Mouse (Mus musculus): Measurements from ENCODE around the gene Spata17. TPM values are rescaled to one million over a fixed set of nuclear protein-coding genes. Genes with fewer than 3 reads are reported as not detected.

The Spata17 gene
- polyA plus RNA-seq, 2 experiments, result 0.10 to 0.12 TPM

GRCm38 (mm10) chr1:187039801-187040200, 175.5 kb downstream of the Spata17 start:
- no peak for DNase-seq (ENCODE audit: low read depth in 3 of 3, low spot score in 3 of 3)
- H3K36me3 ChIP-seq (replicated peaks; ENCODE audit: control insufficient read depth, insufficient read depth, low read depth), result no peaks in the 10 kb centered on the region
- 32% methylated on average over 4 of the region's 4 CpGs for WGBS (ENCODE audit: insufficient replicate concordance)
- no peak for ATAC-seq (ENCODE audit: insufficient read depth)
- no peaks in the 10 kb centered on the region for H3K27me3 ChIP-seq (ENCODE audit: control insufficient read depth, insufficient read depth, low read length)
- H3K9ac ChIP-seq (replicated peaks), result no peak overlapping the region
- no peaks in the 10 kb centered on the region for H3K9me3 ChIP-seq (ENCODE audit: control insufficient read depth, low read length)
- no peak overlapping the region for H3K27ac ChIP-seq
- TF ChIP-seq EP300 (IDR thresholded peaks at IDR 0.05; ENCODE audit: low read depth) (no peak), CTCF (IDR thresholded peaks at IDR 0.05; ENCODE audit: low read depth) (no peak)
- H3K4me1 ChIP-seq (replicated peaks; ENCODE audit: control insufficient read depth in 2 of 2, insufficient read depth in 2 of 2, low read length in 1 of 2), result no peaks in the 10 kb centered on the region
- no peak overlapping the region for H3K4me3 ChIP-seq (ENCODE audit: insufficient read depth in 1 of 2, low read depth in 2 of 2, low read length in 2 of 2)
- H3K4me2 ChIP-seq (ENCODE audit: low read depth), result no peak overlapping the region

DNA sequence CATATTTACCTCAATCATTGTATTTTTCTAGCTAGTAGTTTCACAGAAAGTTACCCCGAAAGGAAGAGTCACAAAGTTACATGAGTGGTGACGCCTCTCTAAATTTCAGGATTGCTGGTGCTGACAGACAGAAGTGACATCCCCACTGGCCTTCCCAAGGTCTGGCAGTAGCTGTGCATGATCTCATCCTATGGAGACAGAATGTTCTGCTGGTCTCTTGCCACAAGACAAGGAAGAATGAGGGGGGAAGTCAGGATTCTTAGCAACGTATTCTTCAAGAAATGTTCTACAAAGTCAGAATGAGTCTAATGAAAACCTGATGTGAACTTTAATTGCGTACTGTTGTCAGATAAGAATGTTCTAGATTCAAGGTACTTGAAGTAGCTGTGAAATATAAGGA, 179.5 kb downstream of the Spata17 start:
- H3K4me3 ChIP-seq (ENCODE audit: insufficient read depth in 1 of 2, low read depth in 2 of 2, low read length in 2 of 2), result no peak overlapping the region
- TF ChIP-seq EP300 (IDR thresholded peaks at IDR 0.05; ENCODE audit: low read depth) (no peak), CTCF (IDR thresholded peaks at IDR 0.05; ENCODE audit: low read depth) (no peak)
- no peak overlapping the region for H3K4me2 ChIP-seq (ENCODE audit: low read depth)
- WGBS (ENCODE audit: insufficient replicate concordance), result 78% methylated on average over 4 of the region's 4 CpGs
- H3K4me1 ChIP-seq (replicated peaks; ENCODE audit: control insufficient read depth in 2 of 2, insufficient read depth in 2 of 2, low read length in 1 of 2), result no peaks in the 10 kb centered on the region
- no peaks in the 10 kb centered on the region for H3K9me3 ChIP-seq (ENCODE audit: control insufficient read depth, low read length)
- no peak overlapping the region for H3K27ac ChIP-seq
- no peak for DNase-seq (ENCODE audit: low read depth in 3 of 3, low spot score in 3 of 3)
- no peaks in the 10 kb centered on the region for H3K36me3 ChIP-seq (replicated peaks; ENCODE audit: control insufficient read depth, insufficient read depth, low read depth)
- no peak for ATAC-seq (ENCODE audit: insufficient read depth)
- no peaks in the 10 kb centered on the region for H3K27me3 ChIP-seq (ENCODE audit: control insufficient read depth, insufficient read depth, low read length)
- no peak overlapping the region for H3K9ac ChIP-seq (replicated peaks)

DNA sequence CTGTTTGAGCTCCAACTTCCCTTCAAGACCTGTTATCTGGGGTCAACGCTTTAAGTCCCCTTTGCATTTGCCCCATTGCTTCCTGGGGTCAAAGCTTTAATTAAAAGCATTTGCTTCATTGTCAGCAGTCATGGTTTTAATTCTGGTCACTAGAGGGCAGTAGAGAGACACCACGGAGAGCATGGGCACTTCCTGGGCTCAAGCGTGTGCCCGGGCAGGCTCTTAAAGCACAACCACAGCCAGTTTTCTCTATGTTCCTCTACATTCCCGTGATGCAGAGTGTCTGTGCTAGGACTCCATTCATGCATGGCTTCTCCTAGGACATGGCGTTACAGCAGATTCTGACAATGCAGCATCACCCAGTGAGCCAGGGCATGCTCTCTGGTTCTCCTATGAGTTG, 183.5 kb downstream of the Spata17 start:
- 18% methylated on average over 6 of the region's 6 CpGs for WGBS (ENCODE audit: insufficient replicate concordance)
- H3K9ac ChIP-seq (replicated peaks), result no peak overlapping the region
- H3K4me3 ChIP-seq (ENCODE audit: insufficient read depth in 1 of 2, low read depth in 2 of 2, low read length in 2 of 2), result no peak overlapping the region
- H3K9me3 ChIP-seq (ENCODE audit: control insufficient read depth, low read length), result no peaks in the 10 kb centered on the region
- ATAC-seq (ENCODE audit: insufficient read depth) (no peak; the same call in 1 of the 2 replicates), DNase-seq (ENCODE audit: low read depth in 3 of 3, low spot score in 3 of 3) (peak; percentile 4 to 17 (median 6))
- H3K27ac ChIP-seq, result no peak overlapping the region
- no peaks in the 10 kb centered on the region for H3K27me3 ChIP-seq (ENCODE audit: control insufficient read depth, insufficient read depth, low read length)
- H3K4me2 ChIP-seq (ENCODE audit: low read depth), result no peak overlapping the region
- no peaks in the 10 kb centered on the region for H3K4me1 ChIP-seq (replicated peaks; ENCODE audit: control insufficient read depth in 2 of 2, insufficient read depth in 2 of 2, low read length in 1 of 2)
- H3K36me3 ChIP-seq (replicated peaks; ENCODE audit: control insufficient read depth, insufficient read depth, low read depth), result no peaks in the 10 kb centered on the region
- TF ChIP-seq EP300 (IDR thresholded peaks at IDR 0.05; ENCODE audit: low read depth) (no peak), CTCF (IDR thresholded peaks at IDR 0.05; ENCODE audit: low read depth) (peak; percentile 83)

- Histone ChIP-seq H3K4me3 (ENCODE audit: insufficient read depth in 1 of 2, low read depth in 2 of 2, low read length in 2 of 2) (no peak overlapping the region), H3K27ac (no peak overlapping the region), H3K4me1 (replicated peaks; ENCODE audit: control insufficient read depth in 2 of 2, insufficient read depth in 2 of 2, low read length in 1 of 2) (no peaks in the 10 kb centered on the region), H3K9me3 (ENCODE audit: control insufficient read depth, low read length) (no peaks in the 10 kb centered on the region), H3K9ac (replicated peaks) (no peak overlapping the region), H3K27me3 (ENCODE audit: control insufficient read depth, insufficient read depth, low read length) (no peaks in the 10 kb centered on the region), H3K4me2 (ENCODE audit: low read depth) (no peak overlapping the region), H3K36me3 (replicated peaks; ENCODE audit: control insufficient read depth, insufficient read depth, low read depth) (no peaks in the 10 kb centered on the region)
- WGBS (ENCODE audit: insufficient replicate concordance), result 64% methylated on average over 6 of the region's 6 CpGs
- ATAC-seq (ENCODE audit: insufficient read depth) (no peak), DNase-seq (ENCODE audit: low read depth in 3 of 3, low spot score in 3 of 3) (no peak)
- TF ChIP-seq CTCF (IDR thresholded peaks at IDR 0.05; ENCODE audit: low read depth) (no peak), EP300 (IDR thresholded peaks at IDR 0.05; ENCODE audit: low read depth) (no peak)
Measured at GRCm38 (mm10) chr1:187028841-187029240, 186.4 kb downstream of the Spata17 start.

GRCm38 (mm10) chr1:187020011-187020410, 195.3 kb downstream of the Spata17 start:
- Histone ChIP-seq H3K4me2 (ENCODE audit: low read depth) (no peak overlapping the region), H3K27me3 (ENCODE audit: control insufficient read depth, insufficient read depth, low read length) (no peaks in the 10 kb centered on the region), H3K9ac (replicated peaks) (no peak overlapping the region), H3K36me3 (replicated peaks; ENCODE audit: control insufficient read depth, insufficient read depth, low read depth) (no peaks in the 10 kb centered on the region), H3K27ac (no peak overlapping the region), H3K4me3 (ENCODE audit: insufficient read depth in 1 of 2, low read depth in 2 of 2, low read length in 2 of 2) (no peak overlapping the region), H3K9me3 (ENCODE audit: control insufficient read depth, low read length) (no peaks in the 10 kb centered on the region), H3K4me1 (replicated peaks; ENCODE audit: control insufficient read depth in 2 of 2, insufficient read depth in 2 of 2, low read length in 1 of 2) (no peaks in the 10 kb centered on the region)
- TF ChIP-seq CTCF (IDR thresholded peaks at IDR 0.05; ENCODE audit: low read depth), result no peak
- TF ChIP-seq EP300 (IDR thresholded peaks at IDR 0.05; ENCODE audit: low read depth), result no peak
- ATAC-seq (ENCODE audit: insufficient read depth) (no peak), DNase-seq (ENCODE audit: low read depth in 3 of 3, low spot score in 3 of 3) (no peak)
- WGBS (ENCODE audit: insufficient replicate concordance), result 63% methylated on average over 7 of the region's 7 CpGs

Data from liver, embryonic 14.5 days (tissue).